Mouse (Mus musculus) midbrain, embryonic 16.5 days (tissue): Measurements from ENCODE around the gene 9430007A20Rik. TPM values are rescaled to one million over a fixed set of nuclear protein-coding genes. Genes with fewer than 3 reads are reported as not detected.
"Not testable (repeated sequence)": the region's sequence is repeated elsewhere in the genome, so short reads cannot be mapped to it uniquely, and the experiment has no call there.

Source experiments
- ATAC-seq: fragments of 200-750 bp; cut with Nextera tagmentation; 2 replicates; pipeline ENCODE4 v1.8.0; 2017; ENCODE audit warnings: moderate TSS enrichment
- H3K27ac ChIP-seq: fragments of 300-500 bp; sonication (generic); 2 replicates; pipeline ENCODE4 v1.5.1; 2014; ENCODE audit warnings: mild to moderate bottlenecking, low read length, mixed read lengths
- H3K27me3 ChIP-seq: fragments of 300-500 bp; sonication (generic); 2 replicates; pipeline ENCODE4 v1.6.1; 2014; ENCODE audit warnings: low read depth, low read length, mixed read lengths; ENCODE audit not compliant: control insufficient read depth, insufficient read depth
- H3K36me3 ChIP-seq: fragments of 300-500 bp; sonication (generic); 2 replicates; pipeline ENCODE4 v1.6.1; 2014; ENCODE audit warnings: mild to moderate bottlenecking, low read length, moderate library complexity, mixed read lengths; ENCODE audit not compliant: control insufficient read depth, insufficient read depth
- H3K4me1 ChIP-seq: fragments of 300-500 bp; sonication (generic); 2 replicates; pipeline ENCODE4 v1.6.1; 2014; ENCODE audit warnings: mild to moderate bottlenecking, low read length, mixed read lengths; ENCODE audit not compliant: control insufficient read depth, insufficient read depth
- H3K4me2 ChIP-seq: fragments of 300-500 bp; sonication (generic); 2 replicates; pipeline ENCODE4 v1.6.1; 2014; ENCODE audit warnings: mild to moderate bottlenecking, low read length, mixed read lengths
- H3K4me3 ChIP-seq: fragments of 300-500 bp; sonication (generic); 2 replicates; pipeline ENCODE4 v1.5.1; 2014; ENCODE audit warnings: low read depth, mild to moderate bottlenecking, low read length, moderate library complexity, mixed read lengths
- H3K9ac ChIP-seq: fragments of 300-500 bp; sonication (generic); 2 replicates; pipeline ENCODE4 v1.6.1; 2014; ENCODE audit warnings: low read depth, low read length, mixed read lengths
- H3K9me3 ChIP-seq: fragments of 300-500 bp; sonication (generic); replicated peaks from 2 replicates; pipeline ENCODE4 v1.6.1; 2014; ENCODE audit warnings: mild to moderate bottlenecking, low read length, mixed read lengths; ENCODE audit not compliant: control insufficient read depth, poor library complexity, severe bottlenecking
- WGBS: fragments of 180-500 bp; shearing (Covaris S2); extraction: QIAGEN DNeasy Blood & Tissue Kit; methylation state at CpG from one replicate; pipeline ENCODE4 v1.1.7; 2014; 5-methylcytosine and 5-hydroxymethylcytosine counted together
- polyA plus RNA-seq: library from polyadenylated mRNA; unstranded; fragments of >200 nt; fragmentation: Nextera tagmentation; extraction: Ambion mirVana; gene quantifications from 2 replicates; pipeline ENCODE4 v1.2.1, GENCODE M21; 2015

Gene 9430007A20Rik
- polyA plus RNA-seq: not detected in 2 replicates

DNA sequence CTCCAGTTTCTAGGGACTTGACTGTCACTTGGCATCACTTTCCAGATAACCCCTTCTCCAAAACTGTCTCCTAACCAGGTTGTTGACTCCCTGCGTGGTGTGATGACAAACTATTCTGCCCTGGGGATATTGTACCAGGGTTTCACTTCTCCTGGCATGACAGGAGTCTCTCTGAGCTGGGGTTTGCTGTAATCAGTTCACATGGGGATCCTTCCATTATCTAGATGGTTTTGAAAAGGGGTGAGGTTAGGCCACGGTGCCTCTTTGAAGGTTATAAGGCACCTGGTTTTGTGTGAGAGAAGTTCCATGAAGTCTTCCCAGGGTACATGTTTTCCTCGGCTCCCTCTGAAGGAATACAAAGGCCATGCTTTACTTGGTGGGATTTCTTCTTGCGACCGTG, at the start of gene 9430007A20Rik:
Gene 9430007A20Rik (plus strand): TSS at position 301 of the 400 bp plus-strand sequence.
- Histone ChIP-seq H3K4me1 (no peaks in the 10 kb centered on the region), H3K4me2 (no peak within 1 kb of the TSS), H3K27me3 (no peaks in the 10 kb centered on the region), H3K36me3 (no peaks in the 10 kb centered on the region), H3K4me3 (no peak within 1 kb of the TSS), H3K9me3 (peaks cover 29% of the 10 kb centered on the region), H3K9ac (no peak within 1 kb of the TSS), H3K27ac (no peak within 1 kb of the TSS)
- 79% methylated on average over 5 of the region's 5 CpGs for WGBS
- ATAC-seq: no peak

DNA sequence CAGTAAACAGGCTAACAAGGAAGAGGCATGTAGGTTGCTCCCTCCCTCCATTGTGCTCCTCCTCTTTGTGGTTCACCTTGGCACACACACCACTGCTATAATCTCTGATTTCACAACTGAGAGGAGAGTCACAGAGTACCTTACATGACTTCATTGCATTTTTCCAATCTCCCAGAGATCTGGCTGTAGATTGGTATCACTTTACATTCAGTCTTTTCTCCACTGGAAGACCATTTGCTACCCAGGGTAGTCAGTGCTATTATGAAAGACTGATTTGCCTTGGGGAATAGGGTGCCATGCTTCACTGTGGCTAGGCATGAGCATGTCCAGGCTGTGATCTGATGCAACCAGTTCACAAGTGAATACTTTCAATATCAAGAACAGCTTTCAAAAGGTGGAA, 26.3 kb upstream of the 9430007A20Rik start:
- H3K4me1 ChIP-seq: no peaks in the 10 kb centered on the region
- no peaks in the 10 kb centered on the region for H3K36me3 ChIP-seq
- no peak overlapping the region for H3K27ac ChIP-seq
- peaks cover 14% of the 10 kb centered on the region for H3K9me3 ChIP-seq
- no peaks in the 10 kb centered on the region for H3K27me3 ChIP-seq
- ATAC-seq: no peak
- no peak overlapping the region for H3K4me2 ChIP-seq
- H3K4me3 ChIP-seq: no peak overlapping the region
- H3K9ac ChIP-seq: no peak overlapping the region

DNA sequence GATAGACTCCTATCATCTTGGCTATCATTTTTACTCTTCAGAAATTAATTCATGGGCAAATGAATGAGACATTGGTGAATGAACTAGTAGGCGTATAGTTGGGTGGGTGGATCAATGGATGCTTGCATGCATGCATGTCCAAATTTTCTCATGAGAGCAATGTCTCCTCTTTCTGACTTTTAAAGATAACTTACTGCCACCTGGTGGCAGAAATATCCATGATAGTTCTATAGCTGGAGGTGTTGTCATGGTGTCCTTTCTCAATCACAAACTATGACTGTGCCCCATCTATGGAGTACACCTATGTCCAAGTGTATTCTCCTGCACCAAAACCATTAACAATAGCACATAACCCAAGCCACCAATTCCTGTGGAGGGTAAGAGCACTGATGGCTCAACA, 13.1 kb upstream of the 9430007A20Rik start:
- WGBS: 83% methylated on average over 1 of the region's 1 CpGs

DNA sequence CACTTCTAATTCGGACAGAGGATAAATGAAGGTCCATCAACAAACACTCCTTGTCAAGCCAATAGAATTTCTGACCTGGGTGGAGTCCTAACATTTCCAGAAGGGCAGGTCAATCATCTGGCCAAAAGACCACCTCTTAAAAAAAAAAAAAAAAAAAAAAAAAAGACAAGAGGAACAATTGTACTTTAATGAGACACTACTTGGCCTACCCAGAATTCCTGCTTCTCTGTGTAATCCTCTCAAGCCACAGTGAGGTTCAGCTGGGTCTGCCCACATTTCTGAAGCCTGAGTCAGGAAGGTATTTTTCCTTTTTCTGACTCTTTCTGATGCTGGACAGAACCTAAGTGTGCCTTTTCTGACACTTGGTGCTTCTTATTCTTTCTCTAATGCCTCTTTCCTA, 25.1 kb downstream of the 9430007A20Rik start:
- Histone ChIP-seq H3K4me2 (no peak overlapping the region), H3K27ac (no peak overlapping the region), H3K36me3 (no peaks in the 10 kb centered on the region), H3K9me3 (peaks cover 40% of the 10 kb centered on the region; the same call in 1 of the 2 replicates), H3K9ac (no peak overlapping the region), H3K4me1 (no peaks in the 10 kb centered on the region), H3K27me3 (no peaks in the 10 kb centered on the region), H3K4me3 (no peak overlapping the region)
- 74% methylated on average over 1 of the region's 1 CpGs for WGBS
- no peak for ATAC-seq

More for the DNA sequence above, 13.1 kb upstream of the 9430007A20Rik start:
- H3K9me3 ChIP-seq: peaks cover 23% of the 10 kb centered on the region
- ATAC-seq: no peak
- no peak overlapping the region for H3K4me2 ChIP-seq
- no peak overlapping the region for H3K27ac ChIP-seq
- H3K4me3 ChIP-seq: no peak overlapping the region
- no peaks in the 10 kb centered on the region for H3K27me3 ChIP-seq
- no peaks in the 10 kb centered on the region for H3K36me3 ChIP-seq
- H3K4me1 ChIP-seq: no peaks in the 10 kb centered on the region
- H3K9ac ChIP-seq: no peak overlapping the region

DNA sequence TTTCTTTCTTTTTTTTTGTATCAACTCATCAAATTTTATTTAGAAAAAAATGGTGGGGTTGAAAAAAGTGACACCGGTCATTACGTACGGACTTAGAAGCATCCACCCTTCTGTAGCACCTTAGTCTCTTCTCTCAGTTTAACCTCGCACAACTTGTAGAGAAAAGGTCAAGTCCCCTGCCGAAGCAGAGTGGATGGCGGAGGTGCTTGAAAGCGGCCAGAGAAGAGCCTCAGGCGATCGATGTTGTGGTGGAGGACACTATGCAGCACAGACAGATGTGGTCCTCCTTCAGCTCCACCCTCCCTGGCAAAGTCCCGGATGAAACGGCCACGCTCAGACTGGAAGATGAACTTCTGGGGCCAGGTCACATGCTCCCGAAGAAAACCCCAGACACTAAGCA, 25.7 kb downstream of the 9430007A20Rik start:
- H3K27me3 ChIP-seq, H3K4me1 ChIP-seq, H3K36me3 ChIP-seq, H3K4me3 ChIP-seq, H3K27ac ChIP-seq, H3K9ac ChIP-seq, ATAC-seq, H3K4me2 ChIP-seq: not testable (repeated sequence)
- H3K9me3 ChIP-seq: peaks cover 40% of the 10 kb centered on the region; the same call in 1 of the 2 replicates
- WGBS: 91% methylated on average over 13 of the region's 13 CpGs

DNA sequence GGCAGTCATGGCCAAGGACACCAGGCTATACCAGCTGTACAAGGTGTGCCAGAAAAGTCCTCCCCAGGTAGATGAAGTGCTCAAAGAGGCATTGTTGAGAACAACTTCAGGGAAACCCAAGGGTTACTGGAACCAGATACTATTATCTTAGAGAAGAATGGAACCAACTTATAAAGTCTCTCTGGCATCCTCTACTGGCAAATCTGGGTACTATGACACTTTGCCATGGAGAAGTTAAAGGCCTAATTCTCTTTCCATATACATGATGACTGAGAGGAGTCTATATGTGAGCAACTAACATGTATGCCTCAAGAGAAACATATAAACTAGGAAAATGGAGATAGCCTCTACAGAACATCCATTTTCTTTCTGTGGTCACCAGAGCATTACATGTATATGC, 31.5 kb downstream of the 9430007A20Rik start:
- no peak for ATAC-seq
- Histone ChIP-seq H3K27me3 (no peaks in the 10 kb centered on the region), H3K9me3 (peaks cover 37% of the 10 kb centered on the region), H3K4me1 (no peaks in the 10 kb centered on the region), H3K4me2 (no peak overlapping the region), H3K9ac (no peak overlapping the region), H3K4me3 (no peak overlapping the region), H3K27ac (no peak overlapping the region), H3K36me3 (no peaks in the 10 kb centered on the region)

DNA sequence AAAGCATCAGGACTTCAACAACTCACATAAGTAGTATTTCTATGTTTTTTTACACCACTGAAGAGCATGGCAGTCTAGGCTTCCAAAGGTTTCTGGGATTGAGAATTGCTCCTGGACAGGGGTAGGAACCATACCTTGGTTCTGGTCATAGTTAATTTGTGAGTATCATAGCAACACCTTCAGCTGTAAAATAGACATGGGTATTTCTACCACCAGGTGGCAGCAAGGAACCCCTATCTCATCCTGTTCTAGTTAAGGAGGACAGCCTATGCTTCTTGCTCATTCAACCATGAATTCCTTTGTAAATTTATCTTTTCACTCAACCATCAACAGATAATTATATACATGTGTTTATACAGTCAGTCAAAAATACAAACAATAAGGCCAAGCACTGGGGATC, 40.2 kb downstream of the 9430007A20Rik start:
- ATAC-seq: no peak
- Histone ChIP-seq H3K9me3 (peaks cover 40% of the 10 kb centered on the region), H3K27me3 (no peaks in the 10 kb centered on the region), H3K36me3 (no peaks in the 10 kb centered on the region), H3K27ac (no peak overlapping the region), H3K9ac (no peak overlapping the region), H3K4me2 (no peak overlapping the region), H3K4me1 (no peaks in the 10 kb centered on the region), H3K4me3 (no peak overlapping the region)

DNA sequence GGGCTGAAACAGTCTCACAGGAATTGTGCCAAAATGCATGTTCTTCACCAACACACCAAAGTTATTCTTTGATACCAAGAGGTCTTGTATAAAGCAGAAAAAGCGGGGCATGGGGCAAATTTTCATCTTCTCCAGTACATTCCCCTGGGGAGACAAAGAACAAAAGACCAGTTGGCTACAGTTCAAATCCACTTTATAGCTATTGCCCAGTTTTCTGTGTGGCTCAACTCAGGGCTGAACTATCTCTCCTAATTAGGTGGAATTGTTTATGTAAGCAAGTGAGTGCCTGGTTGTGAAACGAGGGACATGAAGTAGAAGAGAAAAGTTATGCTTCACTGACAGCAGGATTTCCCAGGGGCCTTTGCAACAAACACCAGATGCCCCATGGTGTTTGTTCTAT, 41.6 kb downstream of the 9430007A20Rik start:
- peaks cover 39% of the 10 kb centered on the region for H3K9me3 ChIP-seq
- no peak overlapping the region for H3K4me2 ChIP-seq
- 60% methylated on average over 2 of the region's 2 CpGs for WGBS
- no peak for ATAC-seq
- no peaks in the 10 kb centered on the region for H3K36me3 ChIP-seq
- H3K27me3 ChIP-seq: no peaks in the 10 kb centered on the region
- H3K4me3 ChIP-seq: no peak overlapping the region
- H3K27ac ChIP-seq: no peak overlapping the region
- H3K4me1 ChIP-seq: no peaks in the 10 kb centered on the region
- no peak overlapping the region for H3K9ac ChIP-seq

DNA sequence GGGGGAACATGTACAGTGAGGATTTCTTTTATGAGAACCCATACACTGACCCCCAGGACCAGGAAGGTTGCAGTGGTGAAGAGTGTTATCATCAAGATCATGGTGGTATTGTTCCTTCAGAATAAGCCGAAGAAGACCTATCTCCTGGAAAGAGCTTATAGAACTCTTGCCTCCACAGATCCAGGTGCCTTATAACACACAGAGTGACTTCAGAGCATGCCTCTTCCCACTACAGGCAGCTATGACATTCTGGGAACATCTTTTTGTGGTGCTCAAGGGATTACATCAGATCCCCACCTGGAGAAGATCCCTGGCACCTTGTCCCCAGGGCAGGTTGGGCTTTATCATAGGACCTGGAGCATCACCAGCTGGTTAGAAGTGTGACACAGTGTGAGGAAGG, 45.4 kb downstream of the 9430007A20Rik start, which contains the start of gene Gm13124:
Gene Gm13124 (minus strand): TSS at position 101 of the 400 bp plus-strand sequence.
- 95% methylated on average over 1 of the region's 1 CpGs for WGBS
- no peak within 1 kb of the TSS for H3K9ac ChIP-seq
- H3K9me3 ChIP-seq: peaks cover 35% of the 10 kb centered on the region
- H3K36me3 ChIP-seq: no peaks in the 10 kb centered on the region
- H3K4me1 ChIP-seq: no peaks in the 10 kb centered on the region
- no peak for ATAC-seq
- H3K4me3 ChIP-seq: no peak within 1 kb of the TSS
- no peak within 1 kb of the TSS for H3K27ac ChIP-seq
- H3K4me2 ChIP-seq: no peak within 1 kb of the TSS
- no peaks in the 10 kb centered on the region for H3K27me3 ChIP-seq

DNA sequence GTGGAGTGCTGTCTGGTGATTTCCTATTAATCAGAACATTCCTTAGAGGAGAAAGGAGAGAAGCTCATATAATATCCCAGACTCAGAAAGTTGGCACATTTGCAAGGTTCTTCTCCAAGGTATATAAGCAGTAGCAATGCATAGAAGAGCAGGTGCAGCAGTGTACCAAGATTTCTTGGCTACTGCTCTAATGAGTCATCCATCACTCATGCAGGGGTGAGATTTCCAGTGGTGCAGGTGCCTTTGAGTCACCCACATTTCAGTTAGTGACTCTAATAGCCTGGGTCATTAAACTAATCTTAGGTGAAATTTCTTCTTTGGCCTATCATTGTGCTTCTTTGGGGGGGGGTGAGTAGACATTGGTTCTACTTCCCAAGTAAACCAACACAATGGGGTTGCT, 48.1 kb downstream of the 9430007A20Rik start:
- H3K4me1 ChIP-seq: no peaks in the 10 kb centered on the region
- no peaks in the 10 kb centered on the region for H3K36me3 ChIP-seq
- H3K4me2 ChIP-seq: no peak overlapping the region
- peaks cover 28% of the 10 kb centered on the region for H3K9me3 ChIP-seq
- H3K9ac ChIP-seq: no peak overlapping the region
- no peak overlapping the region for H3K4me3 ChIP-seq
- no peak overlapping the region for H3K27ac ChIP-seq
- no peaks in the 10 kb centered on the region for H3K27me3 ChIP-seq
- ATAC-seq: no peak
